Mouse (Mus musculus): ENCODE measurements around the gene Usf3.

Usf3 gene

DNA sequence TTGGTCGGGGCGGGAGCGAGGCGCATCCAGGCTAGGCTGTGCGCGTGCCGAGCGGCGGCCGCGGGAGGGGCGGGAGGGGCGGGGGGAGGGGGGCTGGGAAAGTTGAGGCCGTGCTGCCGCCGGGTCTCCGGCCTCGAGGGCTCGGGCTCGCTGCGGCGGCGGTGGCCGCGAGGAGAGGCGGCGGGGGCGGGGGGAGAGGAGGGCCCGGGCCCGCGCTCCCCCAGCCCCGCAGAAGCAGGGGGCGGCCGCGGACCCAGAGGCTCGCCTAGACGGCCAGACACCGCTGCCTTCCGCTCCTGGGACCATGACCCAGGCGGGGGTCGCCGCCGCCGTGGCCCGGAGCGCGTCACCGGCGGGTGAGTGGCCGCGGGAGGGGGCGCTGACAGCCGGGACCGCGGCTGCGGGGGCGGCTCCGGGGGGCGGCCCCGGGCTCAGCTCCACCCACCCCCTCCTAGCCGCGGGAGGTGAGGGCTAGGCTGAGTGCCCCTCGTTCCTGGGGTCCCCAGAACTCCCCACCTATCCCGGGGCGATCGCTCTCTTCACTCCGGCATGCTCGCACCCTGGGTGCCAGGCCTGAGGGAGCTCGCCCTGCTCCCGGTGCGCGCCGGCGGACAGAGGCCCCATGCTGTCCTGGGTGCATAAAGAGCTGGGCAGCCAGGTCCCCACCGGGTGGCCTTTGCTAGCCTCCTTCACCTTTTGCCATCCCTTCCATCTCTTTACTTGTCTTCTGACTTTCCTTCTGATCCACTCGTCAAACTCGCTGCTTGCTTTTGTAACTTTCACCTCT lies at the start of gene Usf3:
Usf3 (plus strand) TSS at position 92 of the 787 bp plus-strand sequence.
- peak; percentile 73 for DNase-seq

DNA sequence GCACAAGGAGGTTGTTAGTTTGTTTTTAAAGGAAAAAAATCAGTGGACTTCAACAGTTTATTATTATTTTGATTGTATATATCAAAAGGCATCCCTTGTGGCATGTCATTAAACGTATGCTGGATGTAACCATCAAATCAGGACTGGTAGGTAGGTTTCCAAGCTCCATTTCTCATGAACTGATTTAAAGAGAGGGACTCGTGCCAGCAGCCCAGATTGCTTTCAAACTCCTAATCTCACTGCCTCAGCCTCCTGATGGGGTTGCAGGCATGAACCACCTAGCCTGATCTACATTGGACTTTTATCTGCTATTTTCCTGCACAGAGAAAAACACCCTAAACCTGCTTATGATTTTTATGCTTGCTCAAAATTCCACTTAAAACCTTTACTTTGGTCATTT lies 49.3 kb upstream of the Usf3 start:
- no peak for DNase-seq

DNA sequence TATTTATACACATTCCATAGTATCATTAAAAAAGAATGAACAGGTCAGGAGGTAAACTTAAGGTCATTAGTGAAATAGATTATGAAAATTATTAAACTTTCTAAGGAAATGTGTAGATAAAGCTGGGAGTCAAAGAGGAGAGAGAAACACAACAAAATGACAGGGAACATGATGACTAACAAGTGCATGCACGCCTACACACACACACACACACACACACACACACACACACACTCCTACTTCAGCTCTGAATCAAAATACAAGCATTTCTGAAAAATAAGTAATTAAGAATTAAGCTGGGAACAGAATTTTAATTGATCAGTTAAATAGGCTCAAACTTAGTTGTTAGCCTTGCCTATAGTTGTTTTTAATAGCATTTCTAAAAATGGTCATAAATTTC lies 48.3 kb upstream of the Usf3 start:
- no peak for DNase-seq

DNA sequence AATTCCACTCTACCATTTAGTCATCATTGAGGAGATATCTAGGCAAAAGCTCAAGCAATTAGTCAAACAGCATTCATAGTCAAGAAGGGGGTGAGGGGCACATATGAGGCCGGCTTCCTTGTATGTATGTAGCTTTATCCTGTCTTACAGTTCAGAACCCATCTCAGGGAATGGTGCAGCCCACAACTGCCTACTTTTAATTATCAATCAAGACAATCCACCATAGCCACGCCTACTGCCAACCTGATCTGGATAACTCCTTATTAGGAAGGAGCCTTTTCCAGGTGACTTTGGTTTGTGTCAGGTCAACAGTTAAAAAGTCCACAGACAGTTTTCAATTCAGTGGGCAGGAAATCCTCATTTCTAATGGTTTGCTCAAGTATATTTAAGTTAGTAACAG lies 47.6 kb upstream of the Usf3 start:
- no peak for DNase-seq

DNA sequence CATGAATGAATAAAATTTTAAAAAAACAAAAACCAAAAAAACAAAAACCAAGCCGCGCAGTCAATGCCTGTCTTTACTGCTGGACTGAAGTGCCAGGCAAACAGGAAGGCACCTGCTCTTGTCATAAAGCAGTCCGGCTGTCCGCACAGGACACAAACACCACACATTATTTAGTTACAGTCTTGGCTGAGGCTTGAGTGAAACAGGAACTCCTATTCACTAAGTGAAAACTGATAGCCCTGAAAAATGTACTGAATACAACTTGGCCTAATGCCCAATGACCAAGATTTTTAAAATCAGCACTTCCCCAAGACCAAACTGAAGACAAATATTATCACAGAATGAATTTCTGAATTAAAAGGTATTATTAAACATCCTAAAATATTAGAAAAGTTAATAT lies 46.6 kb upstream of the Usf3 start:
- DNase-seq, result peak; percentile 11

DNA sequence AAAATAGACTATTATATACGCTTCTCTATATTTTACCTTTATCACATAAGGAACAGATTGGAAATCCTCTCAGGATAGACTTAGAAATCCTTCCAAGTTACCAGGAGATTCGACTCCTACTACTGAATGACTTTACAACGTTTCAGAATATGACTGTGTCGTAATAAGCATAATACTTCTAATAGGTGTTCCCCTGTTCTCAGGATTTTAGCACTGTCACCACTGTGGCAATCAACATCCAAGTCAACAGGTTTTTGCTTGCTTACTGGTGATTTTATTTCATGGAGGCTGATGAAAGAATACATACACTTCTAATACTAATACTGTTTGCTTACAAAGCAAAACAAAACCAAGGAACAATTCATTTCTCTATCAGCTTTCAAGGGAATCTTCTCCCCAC lies 40.7 kb upstream of the Usf3 start:
- DNase-seq, result no peak

- DNase-seq, result no peak
These were observed 39.9 kb upstream of the Usf3 start for GRCm38 (mm10) chr16:44133187-44133586.

GRCm38 (mm10) chr16:44136511-44137021 lies 36.5 kb upstream of the Usf3 start:
- peak; percentile 54 for DNase-seq

DNA sequence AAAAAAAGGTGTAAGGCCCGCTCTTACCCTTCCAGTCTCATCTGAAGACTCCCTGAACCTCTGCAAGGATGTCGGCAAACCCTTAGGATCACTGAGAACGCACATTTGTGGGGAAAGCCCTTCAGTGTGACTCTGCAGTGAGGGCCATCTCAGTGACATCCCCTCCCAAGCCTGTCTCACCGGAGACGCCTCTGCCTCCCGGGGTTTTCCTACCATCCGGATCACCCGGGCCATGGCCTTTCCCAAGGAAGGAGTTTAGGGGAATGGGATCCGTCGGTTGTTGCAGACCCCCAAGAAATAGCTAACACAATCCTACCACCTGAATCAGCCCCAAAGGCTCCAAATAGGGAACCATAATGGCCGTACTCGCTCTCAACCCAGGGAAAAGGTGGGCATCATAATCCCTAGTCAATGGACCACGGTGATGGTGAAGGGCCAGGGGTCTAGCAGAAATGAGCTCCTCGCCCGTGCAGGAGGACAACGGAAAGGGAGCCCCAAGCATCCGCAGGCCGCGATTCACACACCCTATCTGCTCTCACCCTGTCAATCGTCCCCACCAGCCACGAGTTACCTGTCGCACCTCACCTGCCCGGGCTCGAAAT lies 34.6 kb upstream of the Usf3 start:
- no peak for DNase-seq

- peak; percentile 93 for DNase-seq
These were observed 34.0 kb upstream of the Usf3 start for GRCm38 (mm10) chr16:44138979-44139535.

- peak; percentile 96 for DNase-seq
These were observed 33.4 kb upstream of the Usf3 start, which contains the start of the genes Atp6v1a and Naa50 for GRCm38 (mm10) chr16:44139536-44140185. TSS of gene Atp6v1a (minus strand) at chr16:44139705. TSS of gene Naa50 (plus strand) at chr16:44139830.

GRCm38 (mm10) chr16:44140186-44140787 lies 32.8 kb upstream of the Usf3 start:
- DNase-seq, result peak; percentile 84

DNA sequence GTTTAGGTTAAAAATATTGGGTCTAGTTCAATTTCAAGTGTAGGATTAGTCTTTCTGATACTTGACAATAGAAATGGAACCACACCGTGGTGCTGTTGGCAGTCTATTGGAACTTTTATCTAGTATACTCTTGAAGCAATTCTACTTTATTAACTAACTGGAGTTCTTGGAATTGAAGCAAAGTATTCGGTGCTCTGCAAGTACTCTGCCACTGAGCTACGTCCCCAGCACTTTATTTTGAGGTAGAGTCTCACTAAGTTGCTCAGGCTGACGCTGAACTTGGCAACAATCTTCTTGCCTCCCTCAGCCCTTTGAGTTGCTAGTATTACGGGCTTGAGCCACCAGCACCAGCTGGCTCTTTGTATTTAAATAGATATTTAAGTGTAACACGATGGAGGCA lies 31.6 kb upstream of the Usf3 start:
- peak; percentile 24 for DNase-seq

GRCm38 (mm10) chr16:44149002-44149767 lies 23.9 kb upstream of the Usf3 start:
- DNase-seq, result no peak

DNA sequence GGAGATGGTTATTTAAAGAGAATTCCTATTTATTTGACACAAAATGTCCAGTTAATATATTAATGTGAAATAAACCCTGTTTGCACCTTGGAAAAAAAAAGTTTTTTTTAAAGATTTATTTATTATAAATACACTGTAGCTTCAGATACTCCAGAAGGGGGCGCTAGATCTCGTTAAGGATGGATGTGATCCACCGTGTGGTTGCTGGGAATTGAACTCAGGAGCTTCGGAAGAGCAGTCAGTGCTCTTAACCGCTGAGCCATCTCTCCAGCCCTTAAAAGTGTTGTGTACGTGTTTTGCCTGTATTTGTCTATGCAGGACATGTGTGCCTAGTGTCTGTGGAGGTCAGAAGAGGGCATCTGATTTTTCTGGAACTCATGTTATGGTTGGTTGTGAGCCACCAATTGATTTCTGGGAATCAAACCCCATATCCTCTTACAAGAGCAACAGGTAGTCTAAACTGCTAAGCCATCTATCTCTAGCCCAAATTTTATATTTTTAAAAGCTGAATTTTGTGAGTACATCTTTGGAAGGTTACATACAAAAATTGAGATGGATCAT lies 18.5 kb upstream of the Usf3 start:
- DNase-seq, result no peak

GRCm38 (mm10) chr16:44159325-44159724 lies 13.7 kb upstream of the Usf3 start:
- DNase-seq, result no peak

- no peak for DNase-seq
These were observed 9.2 kb upstream of the Usf3 start for GRCm38 (mm10) chr16:44163831-44164230.

DNA sequence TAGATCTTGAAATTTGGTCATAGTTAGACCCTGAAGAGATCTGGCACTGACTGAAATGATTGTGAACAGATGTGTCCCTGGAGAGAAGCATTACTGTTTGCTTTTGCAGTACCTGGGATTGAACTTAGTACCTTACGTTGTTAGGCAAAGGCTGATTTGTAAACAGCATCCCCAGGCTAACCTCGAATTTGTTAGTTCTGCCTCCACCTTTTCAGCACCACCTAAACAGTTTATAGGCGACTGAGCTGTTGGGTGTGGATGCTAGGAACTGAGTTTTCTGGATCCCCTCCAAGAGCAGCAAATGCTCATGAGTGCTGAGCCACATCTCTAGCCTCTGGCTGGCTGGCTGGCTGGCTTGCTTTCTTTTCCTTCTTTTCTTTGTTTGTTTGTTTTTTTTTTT lies 7.9 kb upstream of the Usf3 start:
- DNase-seq, result no peak

DNA sequence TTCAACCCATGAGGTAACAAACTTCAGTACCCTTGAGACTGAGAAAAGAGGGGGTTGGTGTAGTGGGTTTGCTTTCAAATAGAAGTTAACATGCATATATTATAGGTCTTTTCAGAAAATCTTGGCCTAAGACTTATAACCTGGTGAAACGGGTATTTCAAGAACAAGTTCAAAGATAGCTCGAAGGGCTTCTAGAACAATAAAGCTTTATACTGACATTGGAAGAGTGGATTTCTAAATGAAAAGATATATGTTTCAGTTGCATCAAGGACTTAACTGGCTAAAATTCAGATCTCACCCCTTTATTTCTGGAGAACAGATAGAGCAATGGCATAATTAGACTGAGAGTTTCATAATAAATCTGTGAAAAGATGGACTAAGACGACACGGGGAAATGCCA lies 4.1 kb upstream of the Usf3 start:
- DNase-seq, result no peak

DNA sequence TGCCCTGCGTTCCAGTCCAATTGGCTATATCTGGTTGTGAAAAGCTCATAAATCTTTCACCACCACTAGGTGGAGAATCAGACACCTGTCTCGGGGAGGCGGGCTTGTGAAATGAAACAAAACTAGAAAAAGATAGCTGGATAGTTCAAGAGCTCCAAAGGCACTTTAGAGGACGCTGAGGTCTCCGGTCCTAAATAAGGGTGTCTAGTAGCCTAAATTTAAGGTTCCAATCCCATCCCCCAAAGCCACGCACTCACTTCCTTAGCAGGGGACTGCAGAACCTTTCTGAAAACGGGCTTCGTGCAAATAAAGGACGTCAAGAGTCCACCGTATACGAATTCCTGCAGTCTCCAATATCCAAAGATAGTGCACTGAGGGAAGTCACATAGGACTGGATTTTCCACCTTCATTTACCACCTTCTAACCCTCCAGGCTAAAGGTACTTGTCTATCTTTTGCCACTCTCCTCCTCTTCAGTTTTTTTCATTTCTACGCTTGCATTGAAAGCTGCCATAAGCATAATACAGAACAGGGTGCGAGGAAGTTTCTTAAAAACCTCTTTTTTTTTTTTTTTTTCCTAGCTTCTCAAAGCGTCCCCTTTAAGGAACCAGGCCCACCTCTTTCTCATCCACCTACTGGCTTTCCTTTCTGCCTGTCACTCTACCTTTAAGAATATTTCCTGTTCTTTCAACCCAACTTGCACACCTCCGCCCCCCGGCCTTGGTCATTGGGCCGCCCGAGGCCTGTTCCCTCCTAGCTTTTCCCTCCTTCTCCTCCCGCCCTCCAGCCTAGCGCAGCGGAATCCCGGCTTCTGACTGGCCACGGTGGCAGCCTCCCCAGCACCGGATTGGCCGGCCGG lies 520 bp upstream of the Usf3 start:
- DNase-seq, result peak; percentile 99

All from kidney, postnatal 14 days (tissue).